Mouse (Mus musculus) urinary bladder, postnatal 14 days (tissue): ENCODE measurements at regions not wholly inside any gene's neighbourhood (a gene's known extent, or its start where the extent isn't known, plus 50 kb on each side); places are given as distances from the start of the nearest gene placed in this dataset.
"Not testable (repeated sequence)": the region's sequence is repeated elsewhere in the genome, so short reads cannot be mapped to it uniquely, and the experiment has no call there.

Experiments
- DNase-seq: peaks from one replicate; pipeline ENCODE4 v3.0.0; 2021; ENCODE audit warnings: low spot score

DNA sequence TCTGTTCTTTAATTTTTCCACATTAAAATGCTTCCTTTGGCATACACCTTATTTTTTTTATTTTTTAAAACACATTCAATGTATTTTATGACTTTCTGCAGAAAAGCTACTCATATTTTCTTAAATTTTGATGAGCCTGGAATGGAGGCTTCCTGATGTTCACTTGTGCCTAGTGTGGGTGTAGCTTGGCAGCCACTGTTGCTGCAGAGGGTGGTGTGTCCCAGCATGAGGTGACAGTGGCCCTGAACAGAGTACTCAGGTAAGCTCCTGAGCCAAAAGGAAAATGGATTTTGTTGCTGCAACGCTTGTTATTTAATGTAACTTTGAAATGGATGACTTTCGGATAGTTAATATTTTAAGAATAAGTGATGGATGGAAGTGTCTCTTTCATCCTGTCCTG lies 170.6 kb downstream of the Eipr1 start:
- no peak for DNase-seq

DNA sequence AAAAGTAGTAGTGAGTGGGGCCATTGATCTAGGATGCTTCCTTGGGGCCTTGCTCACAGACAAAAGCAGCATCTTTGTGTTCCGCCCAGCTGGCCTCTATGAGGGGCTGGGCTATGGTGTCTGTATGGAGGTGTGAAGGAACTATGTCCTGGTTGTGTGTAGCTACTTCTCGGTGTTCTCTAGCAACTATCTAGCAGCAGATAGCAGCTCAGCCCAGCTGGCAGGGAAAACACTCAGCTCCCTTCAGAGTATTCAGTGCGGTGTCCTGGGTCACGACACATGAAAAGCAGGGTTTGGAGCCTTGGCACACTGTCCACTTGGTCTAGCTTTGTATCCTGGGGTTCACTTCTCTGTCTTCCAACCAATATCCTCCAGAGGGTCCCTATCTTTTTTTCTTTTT lies 173.6 kb downstream of the Eipr1 start:
- no peak for DNase-seq

DNA sequence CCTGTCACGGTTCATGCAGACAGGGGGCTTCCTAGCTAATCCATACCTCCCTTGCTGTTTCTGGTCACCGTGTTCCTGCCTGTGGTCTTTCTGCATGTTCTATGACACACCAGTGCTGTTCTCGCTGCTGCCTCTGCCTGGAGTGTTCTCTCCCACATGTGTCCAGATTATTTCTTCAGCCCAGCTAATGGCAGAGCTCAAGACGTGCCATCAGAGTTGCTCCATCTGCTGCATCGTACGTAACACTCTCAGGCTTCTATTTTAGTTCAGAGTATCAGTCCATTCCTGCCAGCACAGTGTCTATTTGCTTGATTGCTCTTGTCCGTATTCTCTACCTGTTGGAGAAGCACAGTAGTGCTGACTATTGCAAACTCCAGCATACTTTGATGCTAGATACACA lies 188.3 kb downstream of the Eipr1 start:
- DNase-seq: no peak

DNA sequence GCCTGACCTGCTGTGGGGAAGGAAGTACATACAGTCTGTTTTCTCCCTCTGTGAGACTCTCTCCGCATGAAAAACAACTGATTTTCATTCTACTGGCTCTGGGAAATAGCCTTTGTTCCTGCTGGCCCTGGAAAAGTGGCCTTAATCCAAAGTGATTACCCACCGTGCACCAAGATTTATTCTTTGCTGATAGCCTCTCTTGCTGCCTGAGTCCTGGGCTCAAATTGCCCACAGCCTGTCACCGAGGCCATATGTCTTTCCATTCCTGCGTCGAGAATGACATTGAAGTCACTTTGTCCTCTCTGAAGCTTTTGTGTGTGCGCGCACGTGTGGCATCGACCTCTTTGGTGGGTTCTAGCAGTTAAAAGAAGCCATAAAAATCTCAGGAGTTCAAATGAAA lies 197.3 kb downstream of the Eipr1 start:
- no peak for DNase-seq

DNA sequence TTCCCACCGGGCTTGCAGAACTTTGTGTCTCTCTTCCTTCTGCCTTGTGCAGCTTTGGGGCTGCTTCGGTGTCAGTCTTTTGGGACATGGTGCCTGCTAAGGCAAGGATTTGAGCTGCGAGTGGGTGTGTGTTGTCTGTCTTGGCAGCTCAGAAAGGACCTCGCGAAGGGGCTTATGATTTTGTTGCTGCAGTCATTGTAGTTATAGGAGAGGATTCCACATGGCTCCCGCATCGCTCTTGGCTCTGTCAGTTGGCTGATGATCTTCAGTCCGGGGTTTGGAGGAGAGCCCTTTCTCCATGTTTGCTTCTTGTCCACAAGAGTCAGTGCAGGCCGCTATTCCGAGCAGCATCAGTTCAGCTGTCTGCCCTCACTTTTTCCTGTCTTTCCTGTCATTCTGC lies 197.7 kb downstream of the Eipr1 start:
- DNase-seq: no peak

DNA sequence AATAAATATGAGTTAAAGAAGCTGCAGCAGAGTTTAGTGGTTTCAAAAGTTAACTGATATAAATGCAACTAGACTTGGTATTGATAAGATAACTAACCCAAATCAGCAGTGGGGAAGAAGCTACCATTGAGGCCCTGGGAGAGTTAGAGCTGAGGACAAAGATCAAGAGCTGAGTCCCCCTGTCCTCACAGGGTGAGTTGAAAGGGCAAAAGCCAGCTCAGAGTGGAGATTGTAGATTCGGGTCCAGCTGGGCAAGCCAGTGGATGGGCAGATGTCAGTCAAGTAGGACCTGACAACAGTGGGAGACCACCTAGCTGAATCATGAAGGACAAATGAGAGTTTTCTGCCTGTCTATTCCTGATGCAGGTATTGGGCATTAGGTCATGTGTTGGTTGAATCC lies 205.6 kb downstream of the Eipr1 start:
- no peak for DNase-seq

DNA sequence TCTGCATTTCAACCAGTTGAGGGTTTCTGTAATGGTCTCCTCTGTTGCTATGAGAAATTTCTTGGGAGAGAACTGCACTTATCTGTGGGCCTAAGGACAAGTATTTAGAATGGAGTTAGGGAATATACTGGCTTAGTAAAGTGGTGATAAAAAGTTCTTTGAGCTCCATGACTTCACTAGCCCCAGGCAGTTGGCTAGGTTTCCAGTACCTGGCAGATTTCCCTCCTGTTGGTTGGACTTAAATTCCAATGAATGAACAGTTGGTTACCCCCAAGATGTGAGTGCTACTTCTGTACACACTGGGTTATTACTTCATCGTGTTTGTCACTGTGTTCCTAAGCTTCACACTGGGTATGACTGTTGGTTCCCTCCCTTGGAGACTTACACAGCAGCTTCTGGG lies 207.1 kb downstream of the Eipr1 start:
- DNase-seq: no peak

DNA sequence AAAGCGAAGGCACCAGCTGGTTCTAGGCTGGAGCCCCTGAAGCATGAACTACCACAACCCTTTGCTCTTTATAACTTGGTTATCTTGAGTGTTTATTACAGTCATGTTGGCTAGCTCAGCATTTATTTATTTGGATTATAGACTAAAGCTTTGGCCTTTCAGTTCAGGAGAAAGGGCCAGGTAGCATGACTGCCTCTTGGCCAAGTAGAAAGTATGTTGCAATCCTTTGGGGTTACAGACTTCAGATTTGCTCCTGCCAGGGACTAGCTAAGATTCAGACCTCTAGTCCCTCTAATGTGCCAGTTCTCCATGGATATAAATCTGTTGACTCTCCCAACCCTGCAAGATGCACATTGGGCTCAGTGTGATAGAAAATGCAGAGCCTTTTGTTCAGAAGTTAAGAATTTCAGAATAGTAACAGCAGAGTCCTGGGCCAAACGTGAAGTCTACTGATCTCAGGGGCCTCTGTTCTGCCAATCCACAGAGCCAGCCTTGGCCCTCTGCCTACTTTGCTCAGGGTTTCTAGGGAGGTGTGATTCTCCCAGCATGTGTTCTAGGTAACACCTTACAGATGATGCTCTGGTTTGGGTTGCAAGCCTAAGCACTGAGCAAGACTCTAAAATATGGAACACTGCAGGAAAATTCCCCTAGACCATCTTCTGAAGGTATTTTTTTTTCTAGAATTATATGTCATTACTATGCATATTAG lies 218.2 kb downstream of the Eipr1 start:
- DNase-seq: no peak

DNA sequence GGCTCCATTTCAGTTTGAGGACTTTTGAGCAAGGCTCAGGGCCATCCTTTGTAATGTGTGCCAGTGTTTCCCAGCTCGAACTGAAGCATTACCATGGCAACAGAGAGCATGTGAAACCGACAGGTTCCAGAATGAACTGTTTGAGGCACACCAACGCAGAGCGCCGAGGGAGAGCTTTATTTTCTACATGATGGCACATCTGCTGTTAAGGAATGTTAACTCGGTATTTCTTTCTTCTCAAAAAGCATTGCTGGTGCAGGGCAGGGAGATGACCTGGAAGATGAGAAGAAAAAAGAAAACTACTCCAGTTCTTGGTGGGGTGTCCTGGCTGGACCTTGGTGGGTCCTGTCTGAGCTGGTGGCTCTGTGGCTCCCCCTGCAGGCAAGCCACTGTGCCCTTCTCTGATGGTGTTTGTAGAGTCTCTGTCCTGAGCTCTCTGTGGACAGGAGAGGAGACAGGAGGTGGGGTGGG lies 223.0 kb downstream of the Eipr1 start:
- DNase-seq: no peak

DNA sequence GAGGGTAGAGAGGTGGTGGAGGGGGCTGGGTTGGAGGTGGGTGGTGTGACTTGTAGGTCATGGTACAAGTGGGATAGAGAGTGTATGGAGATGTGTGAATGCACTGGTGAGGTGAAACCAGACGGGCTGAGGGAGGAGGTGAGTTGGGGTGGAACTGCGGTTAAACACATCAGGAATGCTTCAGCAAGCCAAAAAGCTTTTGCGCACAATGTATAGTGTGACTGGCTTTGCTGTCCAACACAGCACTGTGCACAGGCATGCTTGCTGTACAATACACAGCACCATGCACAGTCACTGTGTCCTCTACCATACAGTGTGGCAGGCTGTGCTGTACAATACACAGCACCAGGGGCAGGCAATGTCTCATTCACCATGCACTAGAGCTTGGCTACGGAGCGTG lies 223.6 kb downstream of the Eipr1 start:
- no peak for DNase-seq

DNA sequence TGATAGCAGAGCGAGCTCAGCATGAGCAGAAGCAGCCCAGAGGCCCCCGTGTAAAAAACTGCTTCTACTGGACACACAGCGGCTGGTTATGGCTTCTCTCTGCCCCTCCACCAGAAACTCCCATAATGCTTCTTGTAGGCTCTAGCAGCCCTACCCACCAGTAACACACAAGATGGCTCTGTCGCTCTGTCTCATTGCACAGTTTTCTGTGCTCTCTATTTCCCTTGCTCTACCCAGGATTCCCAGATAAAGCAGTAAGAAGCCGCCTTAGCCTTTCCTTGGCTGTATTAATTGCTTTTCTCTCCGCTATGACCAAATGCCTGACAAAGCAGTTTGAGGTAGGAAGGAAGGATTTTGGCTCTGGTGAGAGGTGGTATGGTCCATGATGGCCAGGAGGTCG lies 228.1 kb downstream of the Eipr1 start:
- no peak for DNase-seq

DNA sequence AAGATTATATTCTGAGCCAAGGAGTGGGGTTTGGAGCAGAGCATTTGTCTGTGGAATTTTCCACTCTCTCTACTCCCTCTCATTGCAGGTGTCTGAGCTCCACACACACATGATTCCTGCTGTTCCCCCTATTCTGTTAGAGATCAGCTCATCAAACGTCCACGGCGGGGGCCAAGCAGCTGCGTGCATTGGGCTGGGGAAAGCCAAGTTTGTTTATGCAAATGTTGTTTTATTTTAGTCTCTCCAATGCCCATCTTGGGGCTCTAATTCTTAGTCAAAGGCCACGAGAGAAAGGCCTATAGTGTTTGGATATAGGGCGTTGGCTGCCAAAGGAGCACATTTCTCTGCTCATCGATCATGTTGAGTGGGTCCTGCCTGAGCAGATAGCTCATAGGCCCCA lies 234.6 kb downstream of the Eipr1 start:
- DNase-seq: no peak

DNA sequence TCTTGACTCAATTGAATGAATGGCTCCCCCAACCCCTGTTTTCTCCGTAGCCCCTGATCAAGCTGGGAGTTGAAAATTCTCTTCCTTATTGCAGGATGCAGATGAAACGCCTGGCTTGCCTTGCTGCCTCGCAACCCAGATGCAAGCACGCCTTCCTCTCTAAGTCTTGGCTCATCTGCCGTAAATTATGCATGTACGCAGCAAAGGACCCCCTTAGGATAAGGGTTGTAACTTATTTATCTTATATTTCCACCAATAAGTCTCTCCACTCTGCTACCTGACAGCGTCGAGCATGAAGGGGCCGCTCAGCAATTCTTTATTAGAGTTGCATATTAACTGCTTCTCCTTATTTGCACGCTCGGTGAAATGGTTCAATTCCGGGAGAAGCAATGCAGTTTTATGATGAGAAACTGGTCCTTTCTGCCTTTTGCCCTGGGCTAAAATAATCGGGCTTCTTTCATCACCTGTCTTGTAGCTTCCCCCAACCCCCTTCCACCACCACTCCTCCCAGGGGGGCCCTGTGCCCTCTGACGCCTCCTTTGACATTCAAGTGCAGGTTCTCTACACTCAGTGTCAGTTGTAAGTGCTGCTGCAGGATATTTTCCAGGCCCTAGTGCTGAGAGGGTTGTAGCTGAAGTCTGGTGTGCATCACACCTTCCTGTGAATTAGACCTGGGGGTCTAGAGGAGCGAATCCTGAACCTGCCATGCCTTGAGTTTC lies 246.0 kb downstream of the Eipr1 start:
- no peak for DNase-seq

DNA sequence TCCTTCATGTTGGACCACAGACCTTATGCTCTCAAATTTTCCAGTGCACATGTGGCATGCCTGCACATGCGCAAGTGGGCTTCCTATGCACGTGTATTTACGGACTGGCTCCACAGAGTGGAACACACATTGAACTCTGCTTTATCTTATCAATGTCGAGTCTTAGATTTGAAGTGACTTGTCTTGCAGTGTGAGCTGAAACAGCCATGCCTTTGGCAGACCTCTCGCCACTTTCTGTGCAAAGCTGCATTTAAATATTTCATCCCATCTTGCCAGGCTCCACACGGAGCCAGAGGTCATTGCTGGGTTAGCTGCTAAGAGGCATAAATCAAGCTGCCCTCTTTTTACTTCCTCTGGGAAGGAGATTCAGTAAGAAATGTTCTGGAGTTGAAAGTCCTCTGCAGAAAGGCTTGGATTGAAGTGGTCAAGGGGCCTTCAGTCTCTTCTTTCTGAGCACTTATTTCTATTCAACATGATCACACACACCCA lies 248.4 kb downstream of the Eipr1 start:
- DNase-seq: peak; percentile 7

DNA sequence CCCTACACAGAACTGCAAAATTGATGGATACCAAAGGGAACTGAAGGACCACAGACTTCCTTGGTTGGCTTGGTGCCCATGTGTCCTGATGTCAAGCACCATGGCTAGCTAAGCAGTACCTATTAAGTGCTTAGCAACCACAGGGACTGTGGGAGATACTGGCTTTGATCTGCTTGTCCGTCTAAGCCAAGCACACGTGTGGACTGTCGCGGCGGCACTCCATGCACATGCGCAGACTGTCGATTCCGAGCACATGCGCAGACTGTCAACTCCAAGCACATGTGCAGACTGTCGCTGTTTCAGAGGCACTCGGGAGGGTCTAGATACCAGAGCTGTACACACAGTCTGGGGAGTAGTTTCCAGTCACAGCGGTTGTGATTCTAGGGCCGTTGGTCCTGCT lies 252.9 kb downstream of the Eipr1 start:
- no peak for DNase-seq

DNA sequence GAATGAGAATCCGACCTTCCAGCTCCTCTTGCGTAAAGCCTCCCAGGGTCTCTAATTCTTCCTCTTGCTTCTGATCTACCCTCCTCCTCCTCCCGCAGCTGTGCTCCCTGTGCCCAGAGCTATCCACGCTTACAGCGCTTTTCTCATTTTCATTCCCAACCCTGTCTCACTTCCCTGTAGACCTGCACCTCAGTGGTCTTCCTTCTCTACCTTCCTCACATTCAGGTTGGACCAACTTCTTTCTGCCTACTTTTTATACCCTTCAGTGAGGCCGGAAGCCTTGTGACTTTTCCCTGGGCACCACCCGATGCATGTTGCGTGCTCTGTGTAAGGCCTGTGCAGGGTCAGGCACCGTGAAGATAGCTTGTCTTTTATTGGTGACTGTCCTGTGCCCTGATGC lies 263.0 kb downstream of the Eipr1 start:
- DNase-seq: no peak

DNA sequence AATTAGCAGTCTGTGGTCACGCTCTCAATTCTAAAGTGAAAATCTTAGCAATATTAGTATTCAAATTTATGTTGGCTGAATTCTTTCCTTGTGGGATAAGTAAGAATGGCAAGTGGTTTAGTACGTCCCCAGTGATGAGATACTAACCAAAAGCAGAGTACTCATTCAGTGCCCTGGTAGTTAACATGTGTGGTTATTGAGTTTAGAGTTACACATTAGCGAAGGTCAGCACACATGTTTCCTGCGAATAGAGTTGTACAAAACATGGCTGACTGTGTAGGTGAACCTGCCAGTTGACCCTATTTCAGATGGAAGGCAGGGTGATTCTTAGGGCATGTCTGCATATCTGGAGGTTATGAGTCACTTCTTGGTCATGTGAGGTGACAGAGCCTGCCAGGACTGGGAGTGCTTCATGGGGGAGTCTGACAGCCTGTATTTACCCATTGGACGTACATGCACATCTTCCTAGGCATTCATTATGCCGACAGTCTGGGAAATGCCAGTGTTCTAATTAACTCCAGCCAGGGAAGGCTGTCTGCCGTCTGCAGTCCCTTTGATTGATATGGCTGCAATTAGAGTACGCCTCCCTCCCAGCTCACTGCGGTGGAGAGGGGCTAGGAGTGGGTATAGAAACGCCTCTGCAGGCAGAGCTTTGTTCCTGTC lies 263.7 kb downstream of the Eipr1 start:
- DNase-seq: no peak

DNA sequence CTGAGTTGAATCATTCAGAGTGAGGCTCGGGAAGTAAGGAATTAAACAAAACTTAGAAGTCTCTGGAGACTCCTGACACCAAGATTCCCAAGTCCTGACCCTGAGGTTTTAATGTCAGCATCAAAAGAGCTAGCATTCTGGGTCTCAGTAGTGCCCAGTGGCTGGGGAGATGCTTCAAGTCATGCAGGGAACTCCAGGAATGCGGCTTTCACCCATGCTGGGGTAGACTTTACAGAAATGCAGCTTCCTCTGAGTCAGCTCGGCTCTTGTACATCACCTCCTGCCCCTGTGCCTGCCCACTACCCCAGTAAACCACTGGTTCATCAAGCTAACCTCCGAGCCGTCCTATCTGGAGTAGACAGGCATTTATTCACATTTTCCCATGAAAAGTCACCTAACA lies 269.5 kb downstream of the Eipr1 start:
- DNase-seq: no peak

DNA sequence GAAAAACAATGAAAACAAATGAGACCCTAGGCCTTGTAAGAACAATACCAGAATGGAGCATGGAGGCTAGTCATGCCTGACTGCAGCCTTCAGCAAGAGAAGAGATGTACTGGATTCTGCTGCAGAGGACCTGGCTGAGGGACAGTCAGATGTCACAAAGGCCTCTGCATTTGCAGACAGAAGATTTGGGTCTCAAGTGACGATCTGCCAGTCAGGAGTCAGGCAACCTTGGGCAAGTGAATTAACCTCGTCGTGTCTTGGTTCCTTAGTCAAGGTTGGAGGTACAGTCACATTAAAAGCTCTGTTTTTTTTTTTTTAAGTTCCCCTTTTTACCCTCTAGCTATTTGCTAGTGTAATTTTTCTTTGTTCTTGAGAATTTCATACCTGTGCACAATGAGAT lies 276.6 kb downstream of the Eipr1 start:
- DNase-seq: no peak

DNA sequence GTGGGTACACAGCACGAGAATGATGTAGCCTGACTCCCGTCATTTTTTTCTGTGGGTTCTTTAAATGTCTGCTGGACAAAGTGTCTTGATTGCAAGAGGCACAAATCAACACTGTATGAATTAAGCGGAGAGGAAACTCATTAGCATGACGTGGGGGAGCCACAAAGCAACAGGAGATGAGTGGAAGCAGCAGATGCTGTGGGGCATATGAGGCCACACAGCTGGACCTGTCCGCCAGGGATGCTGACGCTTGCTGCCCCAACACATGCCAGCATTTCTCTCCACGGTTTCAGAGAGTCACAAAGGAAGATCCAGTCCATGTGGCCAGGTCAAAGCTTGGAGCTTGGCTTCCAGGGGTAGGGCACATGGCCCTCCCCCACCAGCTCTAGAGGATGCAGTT lies 277.9 kb downstream of the Eipr1 start:
- no peak for DNase-seq

DNA sequence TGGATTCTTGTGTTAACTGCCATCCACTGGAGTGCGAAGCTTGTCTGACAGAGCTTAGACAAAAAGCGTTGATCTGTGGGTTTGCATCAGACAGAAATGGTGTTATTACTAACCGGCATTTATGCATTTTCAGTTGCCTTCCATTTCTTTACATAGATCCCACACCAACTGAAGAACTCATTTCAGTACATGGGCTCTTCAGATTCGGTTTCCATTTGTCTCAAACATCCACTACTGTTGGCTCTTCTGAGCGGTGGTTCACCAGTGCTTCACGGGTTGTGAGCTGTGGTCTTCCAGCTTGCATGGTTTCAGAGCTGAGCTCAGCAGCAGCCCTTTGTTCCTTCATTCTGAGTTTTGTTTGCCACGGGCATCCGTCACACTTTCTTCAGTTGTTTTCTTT lies 294.4 kb downstream of the Eipr1 start:
- no peak for DNase-seq

DNA sequence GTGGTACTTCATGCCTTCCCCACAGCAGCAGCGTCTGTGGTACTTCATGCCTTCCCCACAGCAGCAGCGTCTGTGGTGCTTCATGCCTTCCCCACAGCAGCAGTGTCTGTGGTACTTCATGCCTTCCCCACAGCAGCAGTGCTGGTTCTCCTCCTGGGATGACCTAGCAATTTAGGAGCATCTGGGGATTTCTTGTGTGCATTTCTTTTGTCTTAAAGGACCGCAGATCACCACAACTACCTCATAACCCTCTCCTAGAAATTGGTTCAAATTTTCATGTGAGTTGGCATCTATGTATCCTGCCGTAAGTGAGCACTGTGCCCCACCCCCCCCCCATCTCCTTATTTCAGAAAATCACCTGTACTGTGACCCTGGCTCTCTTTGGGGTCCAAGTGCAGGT lies 297.0 kb downstream of the Eipr1 start:
- DNase-seq: not testable (repeated sequence)

DNA sequence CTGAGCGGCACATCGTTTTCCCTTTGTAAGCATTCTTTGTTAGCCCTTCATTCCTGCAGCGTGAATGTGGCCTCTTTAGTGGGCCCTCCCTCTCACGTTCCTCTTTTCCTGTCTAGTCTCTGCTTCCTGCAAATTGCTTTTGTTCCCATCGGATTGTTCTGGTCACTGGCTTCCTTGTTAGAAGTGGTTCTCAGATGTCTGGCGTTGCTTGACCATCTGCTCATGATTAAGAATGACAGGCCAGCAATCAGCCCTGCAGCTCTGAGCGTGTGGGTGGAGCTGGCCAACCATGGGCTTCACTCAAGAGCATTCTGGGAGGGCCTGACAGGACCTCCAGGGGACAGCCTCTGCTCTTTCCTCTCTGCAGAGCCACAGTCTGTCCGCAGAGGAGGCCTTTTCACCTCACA lies 297.5 kb downstream of the Eipr1 start:
- no peak for DNase-seq
